Mouse (Mus musculus): ENCODE measurements at regions not wholly inside any gene's neighbourhood (a gene's known extent, or its start where the extent isn't known, plus 50 kb on each side); places are given as distances from the start of the nearest gene placed in this dataset.

- no peak overlapping the region for H3K4me3 ChIP-seq (ENCODE audit: low read depth, low read length)
- WGBS: 44% methylated on average over 7 of the region's 7 CpGs
- H3K27ac ChIP-seq (ENCODE audit: low read depth, low read length): no peak overlapping the region
- H3K36me3 ChIP-seq (ENCODE audit: insufficient read depth): no peaks in the 10 kb centered on the region
- H3K27me3 ChIP-seq (ENCODE audit: insufficient read depth, low read length): no peaks in the 10 kb centered on the region
- H3K4me1 ChIP-seq (ENCODE audit: insufficient read depth): no peaks in the 10 kb centered on the region
- no peaks in the 10 kb centered on the region for H3K9me3 ChIP-seq (ENCODE audit: low read length)
- DNase-seq (no peak), ATAC-seq (peak; percentile 45)
- no peak for TF ChIP-seq CTCF (IDR thresholded peaks at IDR 0.05; ENCODE audit: low read depth)
- no peak overlapping the region for H3K4me2 ChIP-seq (ENCODE audit: low read depth)
- no peak overlapping the region for H3K9ac ChIP-seq
These were observed 434.5 kb downstream of the Tns3 start for GRCm38 (mm10) chr11:8229787-8230186.

GRCm38 (mm10) chr11:8227772-8228425, 436.4 kb downstream of the Tns3 start:
- Histone ChIP-seq H3K36me3 (ENCODE audit: insufficient read depth) (no peaks in the 10 kb centered on the region), H3K27me3 (ENCODE audit: insufficient read depth, low read length) (no peaks in the 10 kb centered on the region), H3K9me3 (ENCODE audit: low read length) (no peaks in the 10 kb centered on the region), H3K4me3 (ENCODE audit: low read depth, low read length) (no peak overlapping the region), H3K4me2 (ENCODE audit: low read depth) (no peak overlapping the region), H3K27ac (ENCODE audit: low read depth, low read length) (no peak overlapping the region), H3K9ac (no peak overlapping the region), H3K4me1 (ENCODE audit: insufficient read depth) (no peaks in the 10 kb centered on the region)
- DNase-seq (no peak), ATAC-seq (peak; percentile 59)
- TF ChIP-seq CTCF (IDR thresholded peaks at IDR 0.05; ENCODE audit: low read depth): no peak
- 38% methylated on average over 8 of the region's 8 CpGs for whole genome bisulfite sequencing

- no peak for DNase-seq
- Histone ChIP-seq H3K27me3 (ENCODE audit: insufficient read depth, low read length) (no peaks in the 10 kb centered on the region), H3K9me3 (ENCODE audit: low read length) (no peaks in the 10 kb centered on the region), H3K27ac (ENCODE audit: low read depth, low read length) (no peak overlapping the region), H3K4me2 (ENCODE audit: low read depth) (no peak overlapping the region), H3K9ac (no peak overlapping the region), H3K4me1 (ENCODE audit: insufficient read depth) (no peaks in the 10 kb centered on the region), H3K36me3 (ENCODE audit: insufficient read depth) (no peaks in the 10 kb centered on the region), H3K4me3 (ENCODE audit: low read depth, low read length) (no peak overlapping the region)
- 90% methylated on average over 1 of the region's 1 CpGs for WGBS
- ATAC-seq: no peak
- TF ChIP-seq CTCF (IDR thresholded peaks at IDR 0.05; ENCODE audit: low read depth): no peak
These were observed 440.0 kb downstream of the Tns3 start for GRCm38 (mm10) chr11:8224366-8224765.

- Histone ChIP-seq H3K4me1 (ENCODE audit: insufficient read depth) (no peaks in the 10 kb centered on the region), H3K9me3 (ENCODE audit: low read length) (no peaks in the 10 kb centered on the region), H3K4me3 (ENCODE audit: low read depth, low read length) (no peak overlapping the region), H3K27me3 (ENCODE audit: insufficient read depth, low read length) (no peaks in the 10 kb centered on the region), H3K27ac (ENCODE audit: low read depth, low read length) (no peak overlapping the region), H3K36me3 (ENCODE audit: insufficient read depth) (no peaks in the 10 kb centered on the region), H3K4me2 (ENCODE audit: low read depth) (no peak overlapping the region), H3K9ac (no peak overlapping the region)
- TF ChIP-seq CTCF (IDR thresholded peaks at IDR 0.05; ENCODE audit: low read depth): no peak
- DNase-seq (no peak), ATAC-seq (no peak)
- WGBS: 67% methylated on average over 3 of the region's 3 CpGs
These were observed 443.7 kb downstream of the Tns3 start for GRCm38 (mm10) chr11:8220618-8221017.

GRCm38 (mm10) chr11:8219911-8220310, 444.4 kb downstream of the Tns3 start:
- Histone ChIP-seq H3K27ac (ENCODE audit: low read depth, low read length) (no peak overlapping the region), H3K36me3 (ENCODE audit: insufficient read depth) (no peaks in the 10 kb centered on the region), H3K4me2 (ENCODE audit: low read depth) (no peak overlapping the region), H3K9ac (no peak overlapping the region), H3K27me3 (ENCODE audit: insufficient read depth, low read length) (no peaks in the 10 kb centered on the region), H3K4me1 (ENCODE audit: insufficient read depth) (no peaks in the 10 kb centered on the region), H3K4me3 (ENCODE audit: low read depth, low read length) (no peak overlapping the region), H3K9me3 (ENCODE audit: low read length) (no peaks in the 10 kb centered on the region)
- DNase-seq (no peak), ATAC-seq (no peak)
- no peak for TF ChIP-seq CTCF (IDR thresholded peaks at IDR 0.05; ENCODE audit: low read depth)
- WGBS: 75% methylated on average over 6 of the region's 6 CpGs

- no peak overlapping the region for H3K4me3 ChIP-seq (ENCODE audit: low read depth, low read length)
- no peak for DNase-seq
- 20% methylated on average over 7 of the region's 7 CpGs for WGBS
These were observed 448.7 kb downstream of the Tns3 start for GRCm38 (mm10) chr11:8215634-8216033.

GRCm38 (mm10) chr11:8214305-8214903, 449.9 kb downstream of the Tns3 start:
- H3K27ac ChIP-seq (ENCODE audit: low read depth, low read length): no peak overlapping the region
- H3K4me1 ChIP-seq (ENCODE audit: insufficient read depth): no peaks in the 10 kb centered on the region
- no peaks in the 10 kb centered on the region for H3K36me3 ChIP-seq (ENCODE audit: insufficient read depth)
- DNase-seq: no peak
- no peak overlapping the region for H3K9ac ChIP-seq
- H3K9me3 ChIP-seq (ENCODE audit: low read length): no peaks in the 10 kb centered on the region
- H3K4me2 ChIP-seq (ENCODE audit: low read depth): no peak overlapping the region
- 40% methylated on average over 2 of the region's 2 CpGs for WGBS
- ATAC-seq: no peak
- TF ChIP-seq CTCF (IDR thresholded peaks at IDR 0.05; ENCODE audit: low read depth): no peak
- no peaks in the 10 kb centered on the region for H3K27me3 ChIP-seq (ENCODE audit: insufficient read depth, low read length)
- H3K4me3 ChIP-seq (ENCODE audit: low read depth, low read length): no peak overlapping the region

More at GRCm38 (mm10) chr11:8215634-8216033, 448.7 kb downstream of the Tns3 start:
- Histone ChIP-seq H3K27me3 (ENCODE audit: insufficient read depth, low read length) (no peaks in the 10 kb centered on the region), H3K36me3 (ENCODE audit: insufficient read depth) (no peaks in the 10 kb centered on the region), H3K4me2 (ENCODE audit: low read depth) (no peak overlapping the region), H3K27ac (ENCODE audit: low read depth, low read length) (no peak overlapping the region), H3K9ac (no peak overlapping the region), H3K9me3 (ENCODE audit: low read length) (no peaks in the 10 kb centered on the region), H3K4me1 (ENCODE audit: insufficient read depth) (no peaks in the 10 kb centered on the region)
- no peak for TF ChIP-seq CTCF (IDR thresholded peaks at IDR 0.05; ENCODE audit: low read depth)
- no peak for ATAC-seq

Data from forebrain, postnatal 0 days (tissue).